Mouse (Mus musculus) hematopoietic stem cell, adult 5-6 weeks (primary cell): ENCODE measurements around the gene Srsf4. TPM values are rescaled to one million over a fixed set of nuclear protein-coding genes. Genes with fewer than 3 reads are reported as not detected.

Experiments used
- ATAC-seq, 2 experiments: fragments of 125-278 bp in 1 of 2; replicated peaks in 1 of 2; 2 replicates each; pipeline ENCODE4 v1.8.0; 2016 to 2017; ENCODE audit warnings: inconsistent platforms in 2 of 2, mild to moderate bottlenecking in 2 of 2, moderate number of reproducible peaks in 2 of 2, low read depth in 1 of 2, moderate TSS enrichment in 1 of 2; ENCODE audit not compliant: low FRiP score in 2 of 2, poor library complexity in 2 of 2, severe bottlenecking in 2 of 2, insufficient read depth in 1 of 2, low TSS enrichment in 1 of 2
- total RNA-seq: library from RNA; stranded (forward); fragments of 172-1452, 232-1000 nt; gene quantifications from 2 replicates; pipeline ENCODE4 v1.2.3, GENCODE M21; 2017

The Srsf4 gene
- total RNA-seq, 1 experiment from 2014 or later = 97.5 TPM

DNA sequence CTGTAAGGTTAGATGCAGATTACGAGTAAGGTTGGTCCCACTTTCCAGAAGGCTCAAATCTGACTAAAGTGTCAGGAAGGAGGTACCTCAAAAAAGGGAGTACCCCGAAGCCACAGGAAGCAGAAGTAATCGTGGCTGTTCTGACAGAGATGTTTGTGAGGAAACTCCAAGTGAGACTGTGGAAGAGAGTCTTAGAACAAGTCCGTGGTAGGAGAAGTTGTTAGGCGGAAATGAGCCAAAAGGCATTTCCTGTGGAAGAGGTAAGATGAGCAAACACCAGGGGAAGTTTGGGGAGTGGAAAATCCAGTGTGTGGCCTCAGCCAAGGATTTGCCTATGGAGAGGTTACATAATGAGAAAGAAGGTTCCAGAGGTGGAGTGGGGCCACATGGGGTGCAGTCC is 18.5 kb upstream of the Srsf4 start:
- peak in 1 of 2 experiments; percentile 33; a peak in 1 of 4 replicates for ATAC-seq

DNA sequence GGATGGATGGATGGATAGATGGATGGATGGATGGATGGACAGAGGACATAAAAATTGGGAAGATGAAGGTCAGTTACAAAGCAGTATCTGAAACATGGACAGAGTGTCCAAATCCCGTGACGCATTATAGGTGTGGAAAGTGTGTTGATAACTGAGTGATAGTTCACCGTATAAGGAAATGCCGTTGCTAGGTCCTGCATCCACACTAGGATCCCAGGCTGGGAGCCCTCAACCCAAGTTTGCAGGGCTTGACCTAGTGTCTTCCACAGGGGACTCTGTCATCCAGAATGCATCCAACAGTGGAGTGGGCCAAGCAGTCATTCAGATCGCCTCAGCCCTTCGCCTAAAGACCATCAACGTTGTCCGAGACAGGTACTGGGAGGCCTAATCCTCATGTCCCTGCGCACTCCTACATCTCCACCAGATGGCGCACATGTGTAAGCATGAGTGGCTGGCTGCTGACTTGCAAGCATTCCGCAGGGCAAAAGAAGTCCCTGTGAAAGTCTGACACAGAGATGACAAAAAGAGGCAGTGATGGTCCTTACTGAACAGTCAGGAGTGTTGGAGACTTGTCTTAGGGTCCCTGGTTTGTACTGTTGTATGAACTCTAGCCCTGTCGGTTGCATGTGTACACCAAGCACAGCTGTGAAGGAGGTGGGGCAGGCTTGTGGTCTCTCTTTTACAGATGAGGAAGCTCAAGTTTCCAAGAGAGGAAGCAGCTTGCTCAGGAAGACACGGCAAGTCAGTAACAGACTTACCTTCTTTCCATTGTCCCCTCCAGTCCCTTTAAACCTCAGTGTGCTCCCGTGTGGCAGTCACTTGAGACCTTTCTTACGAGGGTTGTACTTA is 12.7 kb upstream of the Srsf4 start:
- peak; percentile 93 to 94 for ATAC-seq

DNA sequence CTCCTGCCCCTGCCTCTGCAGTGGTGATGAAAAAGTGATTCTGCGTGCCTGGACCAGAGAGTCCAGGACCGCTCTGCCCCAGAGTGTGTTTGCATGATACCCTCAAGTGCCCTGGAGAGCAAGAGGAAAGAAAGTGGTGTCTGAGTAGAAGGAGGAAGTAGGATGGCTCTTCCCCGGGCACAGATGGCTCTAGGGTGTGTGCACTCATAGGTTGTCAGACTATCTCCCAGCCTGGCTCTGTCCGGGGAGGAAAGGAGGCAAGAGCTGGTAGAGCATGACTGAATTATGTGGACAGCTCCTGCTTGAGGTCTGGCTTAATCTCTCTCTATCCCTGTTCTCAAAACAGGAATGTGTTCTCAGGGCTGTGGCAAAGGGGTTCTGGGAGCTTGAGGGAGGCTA is 12.1 kb upstream of the Srsf4 start:
- ATAC-seq = peak; percentile 63 to 66

DNA sequence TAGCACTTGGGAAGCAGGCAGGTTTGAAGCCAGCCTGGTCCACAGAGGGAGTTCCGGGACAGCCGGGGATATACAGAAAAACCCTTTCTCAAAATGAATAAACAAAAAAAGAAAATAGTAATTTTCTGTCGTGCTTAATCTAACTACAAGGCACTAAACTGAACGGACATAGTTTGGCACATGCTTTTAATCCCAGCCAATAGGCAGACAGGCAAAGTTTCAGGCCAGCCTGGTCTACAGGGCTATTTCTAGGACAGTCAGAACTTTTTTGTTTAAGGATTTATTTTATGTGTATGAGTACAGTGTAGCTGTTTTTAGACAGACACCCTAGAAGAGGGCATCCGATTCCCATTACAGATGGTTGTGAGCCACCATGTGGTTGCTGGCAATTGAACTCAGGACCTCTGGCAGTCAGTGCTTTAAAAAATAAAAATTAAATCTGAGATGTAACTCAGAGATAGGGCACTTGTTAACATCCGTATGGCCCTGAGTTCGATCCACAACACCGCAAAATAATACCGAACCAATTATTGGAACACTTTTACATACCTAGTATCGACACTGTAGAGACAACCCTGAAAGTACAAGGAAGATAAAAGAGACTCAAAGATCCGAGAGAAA is 635 bp upstream of the Srsf4 start:
- no peak for ATAC-seq

DNA sequence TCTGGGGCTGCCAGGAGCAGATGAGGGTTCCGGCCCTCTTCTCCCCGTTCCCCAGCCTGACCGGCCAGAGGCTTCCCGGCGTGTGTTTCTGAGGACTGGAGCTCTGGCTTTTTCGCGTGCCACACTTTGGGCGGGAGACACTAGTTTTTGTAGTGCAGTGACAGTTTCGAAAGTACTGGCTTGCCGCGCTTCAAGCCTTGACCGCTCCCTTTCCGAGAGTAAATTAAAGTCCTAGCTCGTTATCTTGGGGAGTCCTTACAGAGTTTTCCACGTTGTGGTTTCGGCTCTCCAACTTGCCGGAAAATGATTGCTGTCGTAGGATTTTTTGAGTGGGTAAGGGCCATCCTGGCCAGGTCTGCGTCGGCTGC is 736 bp downstream of the Srsf4 start:
- ATAC-seq = peak; percentile 18 to 20; a peak in 1 of 4 replicates

DNA sequence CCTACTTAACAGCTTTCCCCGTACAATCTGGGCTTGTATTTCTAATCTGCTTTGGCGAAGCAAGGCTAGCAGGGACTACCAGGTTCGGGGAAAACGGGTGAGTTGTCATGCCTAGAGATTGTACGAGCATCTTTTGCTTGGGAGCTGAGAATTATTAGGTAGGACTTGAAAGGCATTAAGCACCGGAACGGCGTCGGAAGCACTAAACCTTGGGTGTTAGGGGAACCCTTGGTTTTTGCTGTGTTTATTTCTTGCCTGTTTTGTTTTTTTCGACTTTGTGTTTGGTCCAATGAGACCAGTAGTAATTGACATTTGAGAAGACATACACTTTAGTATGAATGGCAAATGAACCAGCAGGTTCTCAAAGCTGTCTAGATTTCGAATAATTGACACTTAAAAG is 1.1 kb downstream of the Srsf4 start:
- ATAC-seq = no peak

DNA sequence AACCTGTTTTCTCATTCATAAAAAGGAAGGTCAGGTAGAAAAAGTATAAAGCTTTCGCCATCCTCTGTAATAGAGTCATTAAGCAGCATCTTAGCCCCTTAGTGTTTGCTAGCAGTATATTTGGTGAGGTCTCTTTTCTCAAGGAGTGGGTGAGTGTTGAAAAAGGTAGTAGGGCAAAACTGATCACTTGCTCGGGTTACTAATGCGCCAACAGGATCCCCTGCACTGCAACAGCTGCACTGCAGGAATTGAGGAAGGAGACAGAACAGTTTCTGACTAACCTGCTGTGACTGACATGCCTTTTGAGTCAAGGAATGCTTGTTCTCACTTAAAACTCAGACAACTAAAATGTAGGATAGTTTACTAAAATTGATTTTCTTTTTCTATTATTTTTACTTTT is 1.8 kb downstream of the Srsf4 start:
- ATAC-seq = no peak

DNA sequence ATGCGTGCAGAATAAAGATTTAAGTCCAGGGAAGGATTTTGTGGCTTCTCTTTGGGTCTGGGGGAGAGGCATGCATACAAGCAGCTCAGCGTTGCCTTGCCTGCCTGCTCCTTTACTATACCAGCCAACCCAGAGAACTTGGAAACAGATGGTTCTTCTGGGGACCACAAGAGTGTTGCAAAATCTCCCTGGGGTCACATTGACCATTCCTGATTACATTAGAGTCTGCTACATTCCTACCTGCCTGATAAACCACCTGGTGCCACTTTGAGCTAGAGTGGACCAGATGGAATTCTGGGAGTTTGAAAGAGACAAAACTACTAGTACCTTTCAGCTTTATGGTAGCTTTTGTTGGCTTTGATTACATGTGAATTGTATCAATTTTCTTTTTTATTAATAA is 3.4 kb downstream of the Srsf4 start:
- no peak for ATAC-seq

DNA sequence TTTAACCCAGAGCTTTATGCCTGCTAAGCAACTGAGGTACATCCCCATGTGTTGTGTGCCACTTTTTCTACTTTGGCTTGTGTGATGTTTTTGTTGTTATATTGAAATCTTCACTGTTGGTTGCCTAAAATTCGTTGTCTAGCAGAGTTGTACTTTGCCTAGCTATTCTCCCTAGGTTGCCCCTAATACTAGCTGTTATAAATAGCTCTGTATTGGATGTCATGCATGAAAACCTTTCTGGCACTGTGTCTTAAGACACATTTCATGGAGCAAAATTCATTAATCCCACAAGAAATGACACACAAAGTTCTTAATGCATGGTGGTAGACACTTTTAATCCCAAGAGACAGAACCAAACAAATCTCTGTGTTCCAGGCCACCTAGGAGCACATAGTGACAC is 6.3 kb downstream of the Srsf4 start:
- no peak for ATAC-seq

DNA sequence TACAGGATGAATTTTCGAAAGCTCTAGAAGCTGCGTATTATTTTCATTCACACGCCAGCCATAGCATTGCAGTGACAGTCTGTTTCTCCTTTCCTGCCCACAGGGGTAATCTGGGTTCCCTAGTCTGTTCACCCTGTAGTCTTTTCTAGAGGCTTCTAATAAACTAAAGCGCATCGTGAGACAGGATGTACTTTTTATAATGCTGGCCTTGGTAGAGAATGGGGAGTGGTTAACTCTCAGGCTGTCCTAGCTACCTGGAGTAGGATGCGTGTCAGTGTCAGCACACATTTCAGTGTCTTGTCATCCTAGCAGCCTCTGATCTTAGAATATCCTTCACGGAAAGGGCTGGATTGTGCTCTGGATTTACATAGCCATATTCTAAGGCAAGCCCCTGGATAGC is 7.9 kb downstream of the Srsf4 start:
- ATAC-seq = no peak

DNA sequence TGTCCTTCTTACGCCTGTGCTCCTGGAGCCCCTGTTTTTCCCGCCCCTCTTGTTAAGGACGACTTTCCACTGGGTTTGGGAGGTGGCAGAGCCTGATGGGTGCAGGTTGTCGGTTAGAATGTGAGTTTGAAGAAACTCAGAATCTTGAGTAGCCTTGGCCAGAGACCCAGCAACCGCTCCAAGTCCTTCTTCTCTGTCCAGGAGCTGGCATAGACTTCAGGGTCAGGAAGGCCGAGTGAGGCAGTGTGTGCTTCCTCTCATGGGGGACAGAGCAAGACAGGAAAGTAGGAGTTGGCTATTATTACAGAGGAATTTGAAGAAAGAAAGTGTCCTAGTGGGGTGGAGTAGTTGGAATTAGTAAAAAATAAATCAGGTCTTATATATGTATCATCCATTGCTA is 10.2 kb downstream of the Srsf4 start:
- ATAC-seq = no peak

DNA sequence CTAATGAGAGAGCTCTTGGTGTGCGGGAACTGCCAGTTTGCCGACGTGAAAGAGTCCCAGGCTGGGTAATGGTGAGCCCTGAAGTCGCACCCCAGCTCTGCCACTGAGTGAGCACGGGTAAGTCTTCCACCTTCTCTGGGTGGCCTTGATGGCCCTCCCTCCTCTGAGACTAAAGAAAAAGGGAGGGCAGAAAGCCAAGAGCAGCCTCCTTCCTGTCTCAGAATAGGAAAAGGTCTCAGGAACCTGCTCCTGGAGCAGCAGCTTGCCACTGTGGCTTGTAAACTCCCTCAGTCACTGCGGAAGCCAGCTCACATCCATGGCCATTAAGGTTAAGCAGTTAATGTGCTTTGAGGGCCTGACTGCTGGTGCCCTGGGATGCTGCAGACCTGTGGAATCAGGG is 12.0 kb downstream of the Srsf4 start:
- ATAC-seq = no peak

DNA sequence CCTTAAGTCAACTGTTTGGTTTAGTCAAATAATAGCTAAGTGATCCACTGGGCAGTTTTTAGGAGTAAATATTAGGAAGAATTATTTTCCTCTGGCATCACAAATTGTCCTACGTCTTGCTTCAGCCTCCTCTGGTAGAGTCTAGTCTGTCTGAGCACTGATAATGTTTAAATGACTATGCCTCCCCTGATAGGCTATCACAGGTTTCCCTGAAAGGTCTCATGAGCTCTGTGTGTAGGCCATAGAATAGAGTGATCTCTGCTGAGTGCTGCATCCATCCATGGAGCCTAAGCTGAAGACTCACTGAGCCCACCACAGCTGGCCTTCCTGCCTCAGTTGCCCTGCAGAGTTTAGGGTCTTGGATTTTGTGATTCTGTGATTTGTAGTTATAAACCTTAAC is 15.1 kb downstream of the Srsf4 start:
- no peak for ATAC-seq

DNA sequence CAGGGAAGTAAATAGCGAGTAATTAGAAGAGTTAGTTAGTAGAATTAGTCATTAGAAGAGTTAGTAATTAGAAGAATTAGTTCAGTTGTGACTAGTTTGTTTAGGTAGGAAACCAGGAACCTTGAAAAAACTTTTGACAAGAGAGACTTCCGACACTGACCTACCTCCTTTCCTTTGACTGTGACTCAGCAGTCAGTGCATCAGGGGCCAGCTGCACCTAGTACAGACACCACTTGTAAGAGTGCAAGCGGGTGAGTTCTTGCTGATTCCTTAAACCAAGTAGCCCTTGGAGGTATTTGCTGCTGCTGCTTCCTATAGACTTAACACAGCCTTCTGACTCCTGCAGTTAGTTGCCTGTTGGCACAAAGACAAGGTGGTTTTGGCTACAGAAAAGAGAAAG is 17.3 kb downstream of the Srsf4 start:
- peak; percentile 64 to 78 for ATAC-seq

DNA sequence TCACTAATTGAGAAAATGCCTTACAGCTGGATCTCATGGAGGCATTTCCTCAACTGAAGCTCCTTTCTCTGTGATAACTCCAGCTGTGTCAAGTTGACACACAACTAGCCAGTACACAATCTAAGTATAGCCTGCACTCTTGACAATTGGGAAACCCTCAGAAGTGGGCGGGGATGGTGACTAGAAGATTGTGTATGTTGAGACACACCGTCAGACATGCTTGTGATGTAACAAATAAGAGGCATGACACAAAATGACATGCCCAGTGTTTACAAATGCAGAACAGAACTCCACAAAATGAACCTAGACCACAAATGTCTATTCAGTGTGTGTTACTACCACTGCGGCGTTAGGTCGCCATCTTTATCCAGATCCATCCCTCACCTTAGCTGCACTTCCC is 23.7 kb downstream of the Srsf4 start:
- no peak; a peak in 1 of 4 replicates for ATAC-seq

DNA sequence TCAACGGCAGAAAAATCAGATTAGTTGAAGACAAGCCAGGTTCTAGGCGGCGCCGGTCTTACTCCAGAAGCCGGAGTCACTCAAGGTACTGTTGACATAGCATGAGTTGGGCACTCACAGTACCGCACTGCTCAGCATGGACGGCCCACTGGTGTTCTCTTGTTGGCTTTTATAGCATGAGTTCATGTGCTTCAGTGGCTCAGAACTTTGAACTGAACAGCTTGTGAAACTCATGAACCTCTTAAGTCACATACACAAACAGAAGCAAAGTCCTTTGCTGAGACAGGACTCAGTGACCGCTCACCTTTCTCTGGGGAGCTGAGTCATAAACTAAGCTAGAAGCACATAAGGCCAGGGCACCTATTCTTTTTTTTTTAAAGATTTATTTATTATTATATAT is 24.4 kb downstream of the Srsf4 start:
- no peak for ATAC-seq

DNA sequence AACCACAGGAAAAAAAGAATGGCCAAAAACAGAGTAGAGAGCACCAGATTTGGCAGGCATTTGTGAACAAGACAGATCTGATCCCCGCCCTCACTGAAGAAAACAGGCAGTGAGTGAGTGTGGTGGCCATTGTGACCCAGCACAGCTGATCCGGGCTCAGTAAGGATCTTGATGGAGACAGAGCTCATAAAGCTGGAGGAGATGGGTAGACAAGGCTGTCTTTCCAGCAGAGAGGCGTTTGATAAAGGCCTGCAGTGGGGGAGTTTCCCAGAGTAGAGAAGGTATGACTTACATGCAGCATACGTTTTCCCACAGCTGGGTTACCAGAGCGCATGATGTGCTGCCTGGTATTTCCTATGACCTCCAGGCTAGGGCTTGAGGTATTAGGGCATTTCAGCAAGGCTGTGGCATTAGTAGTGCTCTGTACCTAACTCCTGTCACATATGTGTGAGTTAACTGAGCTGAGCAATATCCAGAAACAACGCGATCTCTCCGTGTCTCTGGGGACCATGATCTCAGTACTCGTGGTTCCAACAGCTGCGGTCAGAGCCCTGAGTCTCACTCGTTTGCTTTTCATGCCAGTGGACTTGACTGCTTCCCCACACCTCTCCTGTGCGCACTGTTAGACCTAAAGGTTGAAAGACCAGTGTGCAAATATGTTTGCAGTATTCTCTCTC is 25.2 kb downstream of the Srsf4 start:
- ATAC-seq = no peak

DNA sequence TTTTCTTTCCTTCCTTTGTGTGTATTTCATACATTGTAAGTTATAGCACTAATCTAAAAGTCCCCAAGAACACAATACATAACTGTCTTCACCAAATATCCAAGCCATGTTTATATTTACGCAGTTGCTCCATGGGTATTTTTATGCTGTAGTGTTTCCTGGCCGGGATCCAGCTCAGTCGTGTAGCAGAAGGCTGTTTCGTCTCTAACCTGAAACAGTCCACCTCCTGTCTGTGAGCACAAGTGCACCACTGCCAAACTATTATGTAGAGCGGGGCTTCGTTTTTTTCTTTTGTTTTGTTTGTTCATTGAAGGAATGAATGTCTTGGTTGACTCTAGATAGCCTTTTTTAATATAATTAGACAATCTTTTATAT is 25.8 kb downstream of the Srsf4 start:
- no peak for ATAC-seq
